Mouse (Mus musculus) hindbrain, embryonic 10.5 days (tissue): ENCODE data around the gene Ctnnbl1. TPM values are rescaled to one million over a fixed set of nuclear protein-coding genes. Genes with fewer than 3 reads are reported as not detected.
A peak's percentile ranks its signal among the peaks of the same experiment; 100 is the strongest.

Experiments
- DNase-seq: peaks from one replicate; pipeline ENCODE4 v3.0.0-alpha.2; 2017; ENCODE audit warnings: low spot score
- H3K27ac ChIP-seq: fragments of 300-500 bp; sonication (generic); 2 replicates; pipeline ENCODE4 v1.5.1; 2016; ENCODE audit warnings: mild to moderate bottlenecking, moderate library complexity
- H3K27me3 ChIP-seq: fragments of 300-500 bp; sonication (generic); 2 replicates; pipeline ENCODE4 v1.6.1; 2016; ENCODE audit warnings: mild to moderate bottlenecking; ENCODE audit not compliant: poor library complexity, insufficient read depth, severe bottlenecking
- H3K36me3 ChIP-seq: fragments of 300-500 bp; sonication (generic); 2 replicates; pipeline ENCODE4 v1.6.1; 2016; ENCODE audit warnings: mild to moderate bottlenecking, moderate library complexity
- H3K4me1 ChIP-seq: fragments of 300-500 bp; sonication (generic); replicated peaks from 2 replicates; pipeline ENCODE4 v1.6.1; 2016; ENCODE audit warnings: mild to moderate bottlenecking
- H3K4me3 ChIP-seq: fragments of 300-500 bp; sonication (generic); 2 replicates; pipeline ENCODE4 v1.5.1; 2016; ENCODE audit warnings: mild to moderate bottlenecking, moderate library complexity
- H3K9me3 ChIP-seq: fragments of 300-500 bp; sonication (generic); 2 replicates; pipeline ENCODE4 v1.6.1; 2016; ENCODE audit warnings: mild to moderate bottlenecking, moderate library complexity
- WGBS: fragments of 180-500 bp; shearing (Covaris S2); methylation state at CpG from one replicate; pipeline ENCODE4 v1.1.7; 2016; 5-methylcytosine and 5-hydroxymethylcytosine counted together
- polyA plus RNA-seq: library from polyadenylated mRNA; unstranded; fragments of >200 nt; fragmentation: Nextera tagmentation; extraction: Ambion mirVana; gene quantifications from 2 replicates; pipeline ENCODE4 v1.2.1, GENCODE M21; 2016

The Ctnnbl1 gene
- polyA plus RNA-seq, 1 experiment from 2014 or later: 93.4 TPM

GRCm38 (mm10) chr2:157802666-157803065 lies 65.5 kb downstream of the Ctnnbl1 start:
- Histone ChIP-seq H3K27me3 (no peaks in the 10 kb centered on the region), H3K27ac (peak overlapping the region; percentile 91), H3K4me1 (peaks cover 54% of the 10 kb centered on the region), H3K36me3 (0 out of 2 replicates have a peak, but pooled peaks cover 9% of the 10 kb centered on the region), H3K9me3 (no peaks in the 10 kb centered on the region), H3K4me3 (no peak overlapping the region)
- 80% methylated on average over 5 of the region's 5 CpGs for WGBS
- DNase-seq: no peak

- Histone ChIP-seq H3K36me3 (peaks cover 9% of the 10 kb centered on the region), H3K9me3 (no peaks in the 10 kb centered on the region), H3K4me1 (peaks cover 62% of the 10 kb centered on the region), H3K27me3 (no peaks in the 10 kb centered on the region), H3K27ac (no peak overlapping the region), H3K4me3 (no peak overlapping the region)
- DNase-seq: no peak
- WGBS: 82% methylated on average over 3 of the region's 3 CpGs
These were observed 67.2 kb downstream of the Ctnnbl1 start for GRCm38 (mm10) chr2:157804388-157804787.

GRCm38 (mm10) chr2:157805091-157805490 lies 67.9 kb downstream of the Ctnnbl1 start:
- WGBS: 71% methylated on average over 3 of the region's 3 CpGs

GRCm38 (mm10) chr2:157807076-157807475 lies 69.9 kb downstream of the Ctnnbl1 start:
- H3K36me3 ChIP-seq: peaks cover 32% of the 10 kb centered on the region
- 59% methylated on average over 4 of the region's 4 CpGs for WGBS
- no peaks in the 10 kb centered on the region for H3K9me3 ChIP-seq
- H3K4me1 ChIP-seq: peaks cover 36% of the 10 kb centered on the region
- no peaks in the 10 kb centered on the region for H3K27me3 ChIP-seq
- H3K27ac ChIP-seq: no peak overlapping the region
- no peak for DNase-seq
- no peak overlapping the region for H3K4me3 ChIP-seq

More at GRCm38 (mm10) chr2:157805091-157805490, 67.9 kb downstream of the Ctnnbl1 start:
- no peaks in the 10 kb centered on the region for H3K9me3 ChIP-seq
- H3K4me3 ChIP-seq: no peak overlapping the region
- H3K4me1 ChIP-seq: peaks cover 56% of the 10 kb centered on the region
- H3K27ac ChIP-seq: peak overlapping the region; percentile 64; the same call in 1 of the 2 replicates
- DNase-seq: no peak
- H3K36me3 ChIP-seq: peaks cover 14% of the 10 kb centered on the region
- H3K27me3 ChIP-seq: no peaks in the 10 kb centered on the region

- no peaks in the 10 kb centered on the region for H3K9me3 ChIP-seq
- WGBS: 61% methylated on average over 7 of the region's 7 CpGs
- peaks cover 29% of the 10 kb centered on the region for H3K4me1 ChIP-seq
- H3K4me3 ChIP-seq: no peak overlapping the region
- H3K27ac ChIP-seq: peak overlapping the region; percentile 54; the same call in 1 of the 2 replicates
- DNase-seq: no peak
- peaks cover 39% of the 10 kb centered on the region for H3K36me3 ChIP-seq
- no peaks in the 10 kb centered on the region for H3K27me3 ChIP-seq
These were observed 70.6 kb downstream of the Ctnnbl1 start for GRCm38 (mm10) chr2:157807621-157808367.

GRCm38 (mm10) chr2:157808368-157808923 lies 71.2 kb downstream of the Ctnnbl1 start:
- Histone ChIP-seq H3K27ac (peak overlapping the region; percentile 54; the same call in 1 of the 2 replicates), H3K36me3 (peaks cover 44% of the 10 kb centered on the region), H3K4me1 (peaks cover 25% of the 10 kb centered on the region), H3K27me3 (no peaks in the 10 kb centered on the region), H3K9me3 (no peaks in the 10 kb centered on the region), H3K4me3 (no peak overlapping the region)
- WGBS: 74% methylated on average over 7 of the region's 7 CpGs
- DNase-seq: no peak

GRCm38 (mm10) chr2:157809341-157809740 lies 72.1 kb downstream of the Ctnnbl1 start:
- no peak for DNase-seq
- Histone ChIP-seq H3K27ac (no peak overlapping the region), H3K36me3 (peaks cover 44% of the 10 kb centered on the region), H3K4me3 (no peak overlapping the region), H3K9me3 (no peaks in the 10 kb centered on the region), H3K4me1 (peaks cover 25% of the 10 kb centered on the region), H3K27me3 (no peaks in the 10 kb centered on the region)
- 88% methylated on average over 6 of the region's 6 CpGs for WGBS

- Histone ChIP-seq H3K27me3 (no peaks in the 10 kb centered on the region), H3K4me1 (peaks cover 20% of the 10 kb centered on the region), H3K9me3 (no peaks in the 10 kb centered on the region), H3K4me3 (no peak overlapping the region), H3K36me3 (peaks cover 54% of the 10 kb centered on the region), H3K27ac (no peak overlapping the region)
- DNase-seq: no peak
- WGBS: 84% methylated on average over 1 of the region's 1 CpGs
These were observed 73.5 kb downstream of the Ctnnbl1 start for GRCm38 (mm10) chr2:157810749-157811148.

- Histone ChIP-seq H3K27ac (no peak overlapping the region), H3K4me1 (peaks cover 9% of the 10 kb centered on the region), H3K36me3 (peaks cover 57% of the 10 kb centered on the region), H3K9me3 (no peaks in the 10 kb centered on the region), H3K4me3 (no peak overlapping the region), H3K27me3 (no peaks in the 10 kb centered on the region)
- DNase-seq: no peak
- WGBS: 93% methylated on average over 4 of the region's 4 CpGs
These were observed 75.9 kb downstream of the Ctnnbl1 start for GRCm38 (mm10) chr2:157813121-157813520.

GRCm38 (mm10) chr2:157814116-157814964 lies 77.1 kb downstream of the Ctnnbl1 start:
- no peaks in the 10 kb centered on the region for H3K9me3 ChIP-seq
- WGBS: 84% methylated on average over 11 of the region's 11 CpGs
- peaks cover 65% of the 10 kb centered on the region for H3K36me3 ChIP-seq
- no peak for DNase-seq
- H3K4me3 ChIP-seq: no peak overlapping the region
- H3K27me3 ChIP-seq: no peaks in the 10 kb centered on the region
- no peak overlapping the region for H3K27ac ChIP-seq
- H3K4me1 ChIP-seq: peaks cover 10% of the 10 kb centered on the region; the same call in 1 of the 2 replicates

GRCm38 (mm10) chr2:157814965-157815283 lies 77.7 kb downstream of the Ctnnbl1 start:
- DNase-seq: no peak
- H3K27ac ChIP-seq: no peak overlapping the region
- no peak overlapping the region for H3K4me3 ChIP-seq
- peaks cover 10% of the 10 kb centered on the region; the same call in 1 of the 2 replicates for H3K4me1 ChIP-seq
- no peaks in the 10 kb centered on the region for H3K27me3 ChIP-seq
- peaks cover 65% of the 10 kb centered on the region for H3K36me3 ChIP-seq
- 98% methylated on average over 2 of the region's 2 CpGs for WGBS
- H3K9me3 ChIP-seq: no peaks in the 10 kb centered on the region

- no peak for DNase-seq
- H3K4me3 ChIP-seq: no peak overlapping the region
- H3K9me3 ChIP-seq: no peaks in the 10 kb centered on the region
- peaks cover 23% of the 10 kb centered on the region for H3K4me1 ChIP-seq
- no peaks in the 10 kb centered on the region for H3K27me3 ChIP-seq
- 0 out of 2 replicates have a peak overlapping the region, but pooled peaks have one; percentile 29 for H3K27ac ChIP-seq
- H3K36me3 ChIP-seq: peaks cover 50% of the 10 kb centered on the region
- WGBS: 82% methylated on average over 9 of the region's 9 CpGs
These were observed 80.5 kb downstream of the Ctnnbl1 start for GRCm38 (mm10) chr2:157817672-157818071.
